Mouse (Mus musculus): ENCODE data around the gene Klf15.

Klf15 gene

GRCm38 (mm10) chr6:90494155-90494554 lies 31.8 kb downstream of the Klf15 start:
- DNase-seq, result no peak

- DNase-seq, result no peak
These were observed 32.2 kb downstream of the Klf15 start for GRCm38 (mm10) chr6:90494566-90494965.

- DNase-seq, result no peak
These were observed 33.0 kb downstream of the Klf15 start for GRCm38 (mm10) chr6:90495282-90495912.

- no peak for DNase-seq
These were observed 33.8 kb downstream of the Klf15 start for GRCm38 (mm10) chr6:90496217-90496616.

- DNase-seq, result no peak
These were observed 37.1 kb downstream of the Klf15 start for GRCm38 (mm10) chr6:90499509-90499908.

GRCm38 (mm10) chr6:90501222-90501940 lies 39.0 kb downstream of the Klf15 start:
- DNase-seq, result no peak

GRCm38 (mm10) chr6:90505906-90506305 lies 43.5 kb downstream of the Klf15 start:
- DNase-seq, result no peak

- DNase-seq, result peak; percentile 84
These were observed 44.4 kb downstream of the Klf15 start for GRCm38 (mm10) chr6:90506673-90507311.

GRCm38 (mm10) chr6:90507443-90507842 lies 45.1 kb downstream of the Klf15 start:
- no peak for DNase-seq

- DNase-seq, result peak; percentile 33
These were observed 45.8 kb downstream of the Klf15 start for GRCm38 (mm10) chr6:90508197-90508624.

GRCm38 (mm10) chr6:90509085-90509484 lies 46.7 kb downstream of the Klf15 start:
- DNase-seq, result peak; percentile 13

GRCm38 (mm10) chr6:90512416-90512815 lies 50.0 kb downstream of the Klf15 start:
- no peak for DNase-seq

GRCm38 (mm10) chr6:90513074-90513856 lies 50.9 kb downstream of the Klf15 start:
- DNase-seq, result no peak

GRCm38 (mm10) chr6:90514369-90514768 lies 52.0 kb downstream of the Klf15 start:
- DNase-seq, result no peak

GRCm38 (mm10) chr6:90514883-90515405 lies 52.6 kb downstream of the Klf15 start:
- peak; percentile 78 for DNase-seq

- DNase-seq, result no peak
These were observed 56.5 kb downstream of the Klf15 start for GRCm38 (mm10) chr6:90518892-90519291.

GRCm38 (mm10) chr6:90519375-90519774 lies 57.0 kb downstream of the Klf15 start:
- no peak for DNase-seq
